Mouse (Mus musculus): ENCODE results near the gene Tmem143.
"Not testable (repeated sequence)": the region's sequence is repeated elsewhere in the genome, so short reads cannot be mapped to it uniquely, and the experiment has no call there.

The Tmem143 gene

GRCm38 (mm10) chr7:45896517-45897257 lies at the start of gene Tmem143, which contains the start of gene Syngr4:
TSS of gene Tmem143 (plus strand) at chr7:45896941.
TSS of gene Syngr4 (minus strand) at chr7:45896714.
- DNase-seq (ENCODE audit: low spot score in 2 of 2) = peak; percentile 92 to 94

- no peak for DNase-seq (ENCODE audit: low spot score in 2 of 2)
These were observed 48.2 kb upstream of the Tmem143 start for GRCm38 (mm10) chr7:45848447-45849027.

GRCm38 (mm10) chr7:45850661-45851060 lies 46.1 kb upstream of the Tmem143 start:
- DNase-seq (ENCODE audit: low spot score in 2 of 2) = no peak

GRCm38 (mm10) chr7:45853089-45853488 lies 43.7 kb upstream of the Tmem143 start:
- no peak for DNase-seq (ENCODE audit: low spot score in 2 of 2)

GRCm38 (mm10) chr7:45856950-45857901 lies 39.5 kb upstream of the Tmem143 start:
- DNase-seq (ENCODE audit: low spot score in 2 of 2) = no peak

GRCm38 (mm10) chr7:45859008-45859407 lies 37.7 kb upstream of the Tmem143 start:
- DNase-seq (ENCODE audit: low spot score in 2 of 2) = no peak

- no peak for DNase-seq (ENCODE audit: low spot score in 2 of 2)
These were observed 33.9 kb upstream of the Tmem143 start for GRCm38 (mm10) chr7:45862804-45863203.

- no peak for DNase-seq (ENCODE audit: low spot score in 2 of 2)
These were observed 32.3 kb upstream of the Tmem143 start for GRCm38 (mm10) chr7:45864435-45864834.

- DNase-seq (ENCODE audit: low spot score in 2 of 2) = peak; percentile 85 to 90
These were observed 30.5 kb upstream of the Tmem143 start for GRCm38 (mm10) chr7:45865925-45866910.

- DNase-seq (ENCODE audit: low spot score in 2 of 2) = no peak
These were observed 28.9 kb upstream of the Tmem143 start for GRCm38 (mm10) chr7:45867871-45868270.

GRCm38 (mm10) chr7:45869107-45869670 lies 27.6 kb upstream of the Tmem143 start:
- no peak for DNase-seq (ENCODE audit: low spot score in 2 of 2)

- DNase-seq (ENCODE audit: low spot score in 2 of 2) = no peak
These were observed 27.0 kb upstream of the Tmem143 start for GRCm38 (mm10) chr7:45869787-45870186.

GRCm38 (mm10) chr7:45870282-45871058 lies 26.3 kb upstream of the Tmem143 start:
- no peak for DNase-seq (ENCODE audit: low spot score in 2 of 2)

- DNase-seq (ENCODE audit: low spot score in 2 of 2) = peak; percentile 82 to 92
These were observed 24.1 kb upstream of the Tmem143 start, which contains the start of gene Kdelr1 for GRCm38 (mm10) chr7:45872624-45873023. TSS of gene Kdelr1 (plus strand) at chr7:45872772.

- DNase-seq (ENCODE audit: low spot score in 2 of 2) = peak; percentile 45 to 46
These were observed 23.4 kb upstream of the Tmem143 start for GRCm38 (mm10) chr7:45873061-45873947.

- DNase-seq (ENCODE audit: low spot score in 2 of 2) = no peak
These were observed 19.8 kb upstream of the Tmem143 start for GRCm38 (mm10) chr7:45876895-45877294.

GRCm38 (mm10) chr7:45878278-45878677 lies 18.5 kb upstream of the Tmem143 start, which contains the start of gene Grin2d:
TSS of gene Grin2d (minus strand) at chr7:45878378.
- not testable (repeated sequence) for DNase-seq (ENCODE audit: low spot score in 2 of 2)

- DNase-seq (ENCODE audit: low spot score in 2 of 2) = no peak
These were observed 16.2 kb upstream of the Tmem143 start for GRCm38 (mm10) chr7:45880531-45880930.

GRCm38 (mm10) chr7:45881011-45881410 lies 15.7 kb upstream of the Tmem143 start:
- DNase-seq (ENCODE audit: low spot score in 2 of 2) = no peak

Measured in thymus, postnatal 10 days (tissue).